Mouse (Mus musculus) liver, embryonic 14.5 days (tissue): ENCODE measurements around the gene Slc16a9. TPM values are rescaled to one million over a fixed set of nuclear protein-coding genes. Genes with fewer than 3 reads are reported as not detected.

Source experiments
- ATAC-seq: fragments of 200-750 bp; cut with Nextera tagmentation; 2 replicates; pipeline ENCODE4 v1.8.0; 2017; ENCODE audit warnings: moderate number of reproducible peaks, mild to moderate bottlenecking, moderate library complexity; ENCODE audit not compliant: insufficient read depth
- DNase-seq, 3 experiments: peaks; one replicate each; pipeline ENCODE4 v3.0.0-alpha.2; 2012 to 2013; ENCODE audit warnings: low read depth in 3 of 3, low spot score in 3 of 3
- H3K27ac ChIP-seq: fragments of 300-500 bp; sonication (generic); 2 replicates; pipeline ENCODE4 v1.5.1; 2014; ENCODE audit warnings: moderate library complexity, mild to moderate bottlenecking, control low read depth, inconsistent platforms
- H3K27me3 ChIP-seq: fragments of 300-500 bp; sonication (generic); 2 replicates; pipeline ENCODE4 v1.6.1; 2014; ENCODE audit warnings: mild to moderate bottlenecking, low read length, moderate library complexity; ENCODE audit not compliant: control insufficient read depth, insufficient read depth
- H3K36me3 ChIP-seq: fragments of 300-500 bp; sonication (generic); replicated peaks from 2 replicates; pipeline ENCODE4 v1.6.1; 2014; ENCODE audit warnings: low read depth; ENCODE audit not compliant: control insufficient read depth, insufficient read depth
- H3K4me1 ChIP-seq, 2 experiments: fragments of 200-500 bp in 1 of 2; fragments of 300-500 bp in 1 of 2; sonication (generic) in 1 of 2; replicated peaks; 2 replicates each; pipeline ENCODE4 v1.6.1; 2012 to 2014; ENCODE audit warnings: antibody characterized with exemption in 1 of 2, inconsistent platforms in 1 of 2, low read length in 1 of 2; ENCODE audit not compliant: control insufficient read depth in 2 of 2, insufficient read depth in 2 of 2
- H3K4me2 ChIP-seq: fragments of 300-500 bp; sonication (generic); 2 replicates; pipeline ENCODE4 v1.6.1; 2014; ENCODE audit warnings: low read depth, mild to moderate bottlenecking, control low read depth, moderate library complexity
- H3K4me3 ChIP-seq, 2 experiments: fragments of 200-500 bp in 1 of 2; fragments of 300-500 bp in 1 of 2; sonication (generic) in 1 of 2; 2 replicates each; pipeline ENCODE4 v1.5.1; 2012 to 2014; ENCODE audit warnings: low read depth in 2 of 2, low read length in 2 of 2, mild to moderate bottlenecking in 2 of 2, control low read depth in 1 of 2, inconsistent platforms in 1 of 2, moderate library complexity in 1 of 2; ENCODE audit not compliant: insufficient read depth in 1 of 2
- H3K9ac ChIP-seq: fragments of 300-500 bp; sonication (generic); replicated peaks from 2 replicates; pipeline ENCODE4 v1.6.1; 2014; ENCODE audit warnings: mild to moderate bottlenecking, control low read depth, moderate library complexity
- H3K9me3 ChIP-seq: fragments of 300-500 bp; sonication (generic); 2 replicates; pipeline ENCODE4 v1.6.1; 2016; ENCODE audit warnings: low read length, mixed read lengths; ENCODE audit not compliant: control insufficient read depth
- CTCF ChIP-seq: IDR thresholded peaks from 2 replicates; pipeline ENCODE4 v1.5.1; 2016; ENCODE audit warnings: antibody characterized with exemption, low read depth, control low read depth
- EP300 ChIP-seq: IDR thresholded peaks from 2 replicates; pipeline ENCODE4 v1.6.1; 2016; ENCODE audit warnings: antibody characterized with exemption, low read depth
- WGBS: fragments of 180-500 bp; shearing (Covaris S2); extraction: QIAGEN DNeasy Blood & Tissue Kit; methylation state at CpG from one replicate; pipeline ENCODE4 v1.1.7; 2014; ENCODE audit not compliant: insufficient replicate concordance; 5-methylcytosine and 5-hydroxymethylcytosine counted together
- polyA plus RNA-seq, 2 experiments: library from polyadenylated mRNA; depleted of rRNA in 1 of 2; stranded (reverse) in 1 of 2; unstranded in 1 of 2; fragments of >200 nt; fragmentation: Nextera tagmentation in 1 of 2; extraction: Ambion mirVana in 1 of 2; gene quantifications; 2 replicates each; pipeline versions ENCODE4 v1.2.1 to v1.2.3; 2012 to 2014

Gene Slc16a9
- polyA plus RNA-seq, 2 experiments: 0.27 to 0.39 TPM

- Histone ChIP-seq H3K4me3 (no peak overlapping the region), H3K27ac (no peak overlapping the region), H3K4me2 (no peak overlapping the region), H3K27me3 (no peaks in the 10 kb centered on the region), H3K36me3 (no peaks in the 10 kb centered on the region), H3K9me3 (no peaks in the 10 kb centered on the region), H3K4me1 (no peaks in the 10 kb centered on the region), H3K9ac (no peak overlapping the region)
- TF ChIP-seq CTCF (no peak), EP300 (no peak)
- DNase-seq (no peak), ATAC-seq (no peak)
- 49% methylated on average over 9 of the region's 9 CpGs for WGBS
These were observed 19.6 kb downstream of the Slc16a9 start for GRCm38 (mm10) chr10:70264337-70265036.

- Histone ChIP-seq H3K27me3 (no peaks in the 10 kb centered on the region), H3K9ac (no peak overlapping the region), H3K27ac (no peak overlapping the region), H3K4me2 (no peak overlapping the region), H3K9me3 (no peaks in the 10 kb centered on the region), H3K4me1 (no peaks in the 10 kb centered on the region), H3K36me3 (no peaks in the 10 kb centered on the region), H3K4me3 (no peak overlapping the region)
- WGBS: 81% methylated on average over 6 of the region's 6 CpGs
- TF ChIP-seq EP300: no peak
- no peak for TF ChIP-seq CTCF
- DNase-seq: no peak
- ATAC-seq: no peak
These were observed 21.6 kb downstream of the Slc16a9 start for GRCm38 (mm10) chr10:70266501-70266900.

- no peak for TF ChIP-seq EP300
- 0 out of 2 replicates have a peak, but pooled peaks have one; percentile 8 for TF ChIP-seq CTCF
- Histone ChIP-seq H3K9ac (no peak overlapping the region), H3K36me3 (no peaks in the 10 kb centered on the region), H3K27me3 (no peaks in the 10 kb centered on the region), H3K4me2 (no peak overlapping the region), H3K4me3 (no peak overlapping the region), H3K9me3 (no peaks in the 10 kb centered on the region), H3K27ac (no peak overlapping the region), H3K4me1 (no peaks in the 10 kb centered on the region)
- DNase-seq (no peak), ATAC-seq (no peak)
- 68% methylated on average over 23 of the region's 23 CpGs for WGBS
These were observed 23.9 kb downstream of the Slc16a9 start for GRCm38 (mm10) chr10:70268581-70269446.

GRCm38 (mm10) chr10:70269447-70269787 lies 24.5 kb downstream of the Slc16a9 start:
- Histone ChIP-seq H3K4me1 (no peaks in the 10 kb centered on the region), H3K27ac (no peak overlapping the region), H3K4me2 (no peak overlapping the region), H3K9ac (no peak overlapping the region), H3K36me3 (no peaks in the 10 kb centered on the region), H3K4me3 (no peak overlapping the region), H3K9me3 (no peaks in the 10 kb centered on the region), H3K27me3 (no peaks in the 10 kb centered on the region)
- ATAC-seq (no peak), DNase-seq (no peak)
- 69% methylated on average over 2 of the region's 2 CpGs for WGBS
- TF ChIP-seq EP300: no peak
- TF ChIP-seq CTCF: no peak

- H3K9me3 ChIP-seq: no peaks in the 10 kb centered on the region
- H3K4me1 ChIP-seq: no peaks in the 10 kb centered on the region
- ATAC-seq (no peak), DNase-seq (no peak)
- no peak for TF ChIP-seq EP300
- no peak for TF ChIP-seq CTCF
- H3K4me2 ChIP-seq: no peak overlapping the region
- WGBS: 33% methylated on average over 1 of the region's 1 CpGs
- H3K9ac ChIP-seq: no peak overlapping the region
- H3K27ac ChIP-seq: no peak overlapping the region
- no peaks in the 10 kb centered on the region for H3K36me3 ChIP-seq
- no peaks in the 10 kb centered on the region for H3K27me3 ChIP-seq
- H3K4me3 ChIP-seq: no peak overlapping the region
These were observed 31.8 kb downstream of the Slc16a9 start for GRCm38 (mm10) chr10:70276678-70277077.
